Mouse (Mus musculus) cortical plate, adult 2 months (tissue): ENCODE measurements around the gene Tmem273.

Source experiments
- CTCF ChIP-seq: fragments of 200-500 bp; IDR thresholded peaks from 2 replicates; pipeline ENCODE4 v1.5.1; 2011; ENCODE audit warnings: mild to moderate bottlenecking, control low read depth, low read length; ENCODE audit not compliant: insufficient read depth; ENCODE audit errors: extremely low read depth
- POLR2A ChIP-seq: fragments of 200-500 bp; IDR thresholded peaks from 2 replicates; pipeline ENCODE4 v1.6.1; 2011; ENCODE audit warnings: mild to moderate bottlenecking, low read length, control low read depth; ENCODE audit not compliant: insufficient read depth; ENCODE audit errors: extremely low read depth

DNA sequence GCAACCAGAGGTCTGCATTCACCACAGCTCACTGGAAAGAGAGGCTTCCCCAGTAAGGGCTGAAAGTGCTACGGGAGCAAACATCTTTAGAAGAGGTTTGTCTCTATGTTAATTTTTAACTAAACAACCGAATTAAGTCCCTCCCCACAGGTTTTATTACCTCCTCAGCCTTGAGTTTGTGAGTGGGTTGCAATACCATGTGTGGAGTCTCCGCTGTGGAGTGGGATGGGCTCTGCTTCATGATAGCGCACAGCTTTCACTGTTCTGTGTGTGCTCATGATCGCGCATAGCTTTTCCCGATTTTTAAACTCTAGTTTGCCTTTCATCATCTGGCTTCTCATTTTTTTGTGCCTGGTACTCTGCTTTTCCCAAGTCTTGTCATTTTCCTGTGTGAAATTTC is 9.7 kb upstream of the Tmem273 start:
- TF ChIP-seq POLR2A: no peak
- no peak for TF ChIP-seq CTCF
